Mouse (Mus musculus): ENCODE data around the gene Bmf.

DNA sequence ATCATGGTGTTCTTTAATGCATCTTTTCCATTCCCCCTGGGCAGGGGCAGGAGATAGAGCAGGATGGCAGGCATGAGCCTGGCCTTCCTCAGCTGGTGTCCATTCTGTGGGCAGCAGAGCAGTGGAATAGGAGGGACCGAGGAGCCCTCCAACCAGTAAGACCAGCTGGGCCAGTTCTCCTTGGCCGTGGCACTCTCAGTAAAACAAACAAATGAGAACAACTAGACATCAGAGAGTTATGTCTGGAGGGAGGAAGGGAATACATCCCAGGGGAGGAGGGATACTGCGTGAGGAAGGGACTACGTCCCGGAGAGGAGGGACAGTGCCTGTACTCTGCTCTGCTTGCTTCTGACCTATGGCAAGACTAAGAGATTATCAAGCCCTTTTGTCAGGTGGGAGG is 36.5 kb upstream of the Bmf start:
- TF ChIP-seq EP300 (IDR thresholded peaks at IDR 0.05) = 0 out of 2 replicates have a peak, but pooled peaks have one; percentile 45
- no peak for TF ChIP-seq CTCF (IDR thresholded peaks at IDR 0.05)
